Mouse (Mus musculus): ENCODE measurements around the gene Akt1s1. TPM values are rescaled to one million over a fixed set of nuclear protein-coding genes. Genes with fewer than 3 reads are reported as not detected.

Gene Akt1s1
- polyA plus RNA-seq, 1 experiment = 283 TPM

DNA sequence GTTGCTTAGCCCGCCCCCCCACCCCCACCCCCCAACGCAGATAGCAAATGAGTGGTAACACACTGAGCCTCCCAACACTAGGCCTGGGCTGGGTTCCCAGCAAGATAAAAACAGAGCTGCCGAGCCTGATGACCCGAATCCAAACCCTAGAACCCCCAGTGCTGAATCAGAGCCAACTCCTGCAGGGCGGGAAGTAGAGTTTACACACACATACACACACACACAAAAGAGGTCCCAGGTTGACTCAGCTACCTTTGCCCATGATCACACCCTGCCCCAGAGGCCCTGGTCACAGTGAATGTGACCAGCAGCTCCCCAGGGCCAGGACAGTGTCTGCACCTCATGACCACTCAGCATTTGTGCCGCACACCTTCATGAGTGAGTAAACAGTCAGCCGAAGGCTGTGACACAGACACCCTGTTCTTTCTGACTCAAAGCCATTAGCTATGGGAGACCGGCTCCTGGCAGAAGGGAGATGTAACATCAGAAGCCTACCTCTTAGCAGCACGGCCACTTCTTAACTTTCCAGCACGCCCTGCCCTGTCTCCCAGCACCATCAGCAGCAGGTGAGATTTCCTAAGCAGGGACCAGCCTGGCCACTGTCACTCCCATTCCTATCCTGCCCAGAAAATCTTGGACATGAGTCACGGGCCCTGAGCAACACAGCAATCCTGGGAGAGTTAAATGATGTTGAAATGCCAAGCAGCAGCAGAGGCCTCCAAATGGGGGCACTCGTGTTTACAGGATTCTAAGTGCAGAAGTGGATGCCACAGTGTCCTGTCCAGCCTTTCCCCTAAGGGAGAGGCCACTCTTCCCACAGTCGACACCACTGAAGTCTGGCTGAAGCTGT is 39.7 kb downstream of the Akt1s1 start:
- WGBS = 83% methylated on average over 13 of the region's 13 CpGs
- Histone ChIP-seq H3K4me1 (ENCODE audit: control insufficient read depth, insufficient read depth, insufficient read length, low read length) (peaks cover 11% of the 10 kb centered on the region), H3K36me3 (ENCODE audit: control insufficient read depth, insufficient read depth, low read length) (peaks cover 27% of the 10 kb centered on the region), H3K4me3 (ENCODE audit: low read depth, low read length) (no peak overlapping the region), H3K27ac (ENCODE audit: insufficient read depth, low read depth, low read length) (no peak overlapping the region), H3K27me3 (ENCODE audit: control insufficient read depth, insufficient read depth, low read length) (no peaks in the 10 kb centered on the region)
- TF ChIP-seq POLR2A (IDR thresholded peaks at IDR 0.05; ENCODE audit: low read depth, low read length) (no peak), CTCF (IDR thresholded peaks at IDR 0.05; ENCODE audit: extremely low read depth, insufficient read length, insufficient replicate concordance, low read depth, low read length) (no peak)

DNA sequence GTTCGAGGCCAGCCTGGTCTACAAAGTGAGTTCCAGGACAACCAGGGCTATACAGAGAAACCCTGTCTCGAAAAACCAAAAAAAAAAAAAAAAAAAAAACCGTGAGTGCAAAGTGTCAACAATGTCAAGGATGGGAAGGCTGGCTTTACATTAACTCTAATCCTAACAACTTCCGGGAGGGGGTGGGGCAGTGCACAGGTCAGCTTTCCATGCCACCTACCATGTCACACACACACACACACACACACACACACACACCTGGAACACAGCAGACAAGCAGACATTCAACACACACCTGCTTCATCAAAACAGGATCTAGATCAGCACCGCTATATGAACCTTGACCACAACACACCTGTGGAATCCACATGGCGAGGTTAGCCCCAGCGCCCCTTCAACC is 41.4 kb downstream of the Akt1s1 start:
- Histone ChIP-seq H3K27ac (ENCODE audit: insufficient read depth, low read depth, low read length) (no peak overlapping the region), H3K36me3 (ENCODE audit: control insufficient read depth, insufficient read depth, low read length) (peaks cover 15% of the 10 kb centered on the region), H3K4me3 (ENCODE audit: low read depth, low read length) (peak overlapping the region; percentile 17; the same call in 1 of the 2 replicates), H3K27me3 (ENCODE audit: control insufficient read depth, insufficient read depth, low read length) (no peaks in the 10 kb centered on the region), H3K4me1 (ENCODE audit: control insufficient read depth, insufficient read depth, insufficient read length, low read length) (peaks cover 12% of the 10 kb centered on the region)
- 36% methylated on average over 7 of the region's 7 CpGs for WGBS
- TF ChIP-seq POLR2A (IDR thresholded peaks at IDR 0.05; ENCODE audit: low read depth, low read length) = no peak
- TF ChIP-seq CTCF (IDR thresholded peaks at IDR 0.05; ENCODE audit: extremely low read depth, insufficient read length, insufficient replicate concordance, low read depth, low read length) = no peak

DNA sequence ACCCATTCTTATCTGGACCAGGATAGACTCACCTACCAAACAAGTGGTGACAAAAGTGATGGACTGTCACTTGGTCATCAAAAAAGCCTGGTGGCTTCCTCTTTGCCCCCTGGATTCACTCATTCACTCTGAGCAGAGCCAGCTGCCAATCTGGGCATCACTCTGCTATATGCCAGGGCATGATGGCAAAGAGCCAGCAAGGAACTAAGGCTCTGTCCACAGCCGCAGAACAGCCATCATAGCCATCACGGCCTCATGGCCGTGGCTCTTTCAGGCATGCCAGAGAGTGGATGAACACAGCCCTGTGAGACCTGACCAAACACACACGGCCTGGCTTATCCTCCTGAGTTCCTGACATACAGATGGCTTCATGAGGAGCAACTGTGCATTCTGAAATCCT is 41.9 kb downstream of the Akt1s1 start:
- Histone ChIP-seq H3K4me3 (ENCODE audit: low read depth, low read length) (peak overlapping the region; percentile 89; the same call in 1 of the 2 replicates), H3K36me3 (ENCODE audit: control insufficient read depth, insufficient read depth, low read length) (peaks cover 11% of the 10 kb centered on the region), H3K27me3 (ENCODE audit: control insufficient read depth, insufficient read depth, low read length) (no peaks in the 10 kb centered on the region), H3K4me1 (ENCODE audit: control insufficient read depth, insufficient read depth, insufficient read length, low read length) (peaks cover 15% of the 10 kb centered on the region), H3K27ac (ENCODE audit: insufficient read depth, low read depth, low read length) (no peak overlapping the region; the same call in 1 of the 2 replicates)
- 22% methylated on average over 4 of the region's 4 CpGs for WGBS
- TF ChIP-seq CTCF (IDR thresholded peaks at IDR 0.05; ENCODE audit: extremely low read depth, insufficient read length, insufficient replicate concordance, low read depth, low read length) = no peak
- no peak for TF ChIP-seq POLR2A (IDR thresholded peaks at IDR 0.05; ENCODE audit: low read depth, low read length)

DNA sequence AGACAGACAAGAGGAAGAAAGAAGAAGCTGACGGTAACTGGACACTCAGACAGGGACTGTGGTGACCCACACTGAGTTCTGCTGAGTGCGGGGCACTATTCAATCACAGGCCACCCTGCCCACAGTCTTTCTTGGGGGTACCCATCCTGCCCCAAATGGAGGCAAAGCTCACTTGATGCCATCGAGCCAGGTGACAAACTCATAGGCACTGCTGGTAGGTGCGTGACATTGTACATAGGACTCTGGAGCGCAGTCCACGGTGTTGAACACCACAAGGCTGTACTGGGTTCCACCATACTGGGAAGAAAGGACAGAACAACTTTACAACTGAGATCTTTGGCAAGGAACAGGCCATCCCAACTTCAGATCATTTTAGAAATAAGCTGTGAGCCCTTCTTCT is 42.8 kb downstream of the Akt1s1 start:
- peak overlapping the region; percentile 89 for H3K4me3 ChIP-seq (ENCODE audit: low read depth, low read length)
- H3K27ac ChIP-seq (ENCODE audit: insufficient read depth, low read depth, low read length) = peak overlapping the region; percentile 33
- H3K27me3 ChIP-seq (ENCODE audit: control insufficient read depth, insufficient read depth, low read length) = no peaks in the 10 kb centered on the region
- TF ChIP-seq CTCF (IDR thresholded peaks at IDR 0.05; ENCODE audit: extremely low read depth, insufficient read length, insufficient replicate concordance, low read depth, low read length) (no peak), POLR2A (IDR thresholded peaks at IDR 0.05; ENCODE audit: low read depth, low read length) (no peak)
- H3K36me3 ChIP-seq (ENCODE audit: control insufficient read depth, insufficient read depth, low read length) = peaks cover 9% of the 10 kb centered on the region
- 12% methylated on average over 6 of the region's 6 CpGs for WGBS
- H3K4me1 ChIP-seq (ENCODE audit: control insufficient read depth, insufficient read depth, insufficient read length, low read length) = peaks cover 17% of the 10 kb centered on the region

DNA sequence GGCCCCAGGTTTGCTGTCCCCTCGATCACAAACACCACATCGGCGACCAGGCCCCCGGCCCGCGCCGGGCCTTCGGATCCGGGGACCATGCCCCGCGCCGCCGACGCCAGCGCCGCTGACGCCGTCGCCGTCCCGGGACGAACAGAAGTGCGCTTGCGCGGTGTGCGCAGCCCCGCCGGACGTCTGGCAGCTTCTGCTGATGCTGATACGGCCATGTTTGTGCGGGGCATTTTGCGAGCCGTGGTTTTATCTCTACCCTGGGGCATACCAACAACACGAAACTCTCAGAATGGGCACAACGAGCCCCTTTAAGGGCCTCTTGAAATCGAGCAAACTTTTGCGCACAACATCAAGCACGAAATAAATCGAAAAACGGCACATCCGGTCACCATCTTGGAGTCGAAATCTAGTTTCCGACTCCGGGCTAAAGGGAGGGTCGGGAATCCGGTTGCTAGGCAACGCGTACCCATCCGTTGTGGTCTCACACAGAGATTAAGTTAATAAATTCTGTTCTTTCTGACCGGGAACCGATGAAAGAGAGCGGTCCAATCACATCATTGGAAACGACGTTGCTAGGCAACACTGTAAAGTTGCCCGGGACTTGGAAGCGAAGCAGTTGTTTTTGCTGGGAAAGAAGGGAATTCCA is 43.6 kb downstream of the Akt1s1 start, which contains the start of gene Med25:
Med25 (minus strand) TSS at position 437 of the 646 bp plus-strand sequence.
- Histone ChIP-seq H3K36me3 (ENCODE audit: control insufficient read depth, insufficient read depth, low read length) (peaks cover 9% of the 10 kb centered on the region), H3K27ac (ENCODE audit: insufficient read depth, low read depth, low read length) (peak within 1 kb of the TSS; percentile 89), H3K4me3 (ENCODE audit: low read depth, low read length) (peak within 1 kb of the TSS; percentile 89), H3K27me3 (ENCODE audit: control insufficient read depth, insufficient read depth, low read length) (no peaks in the 10 kb centered on the region), H3K4me1 (ENCODE audit: control insufficient read depth, insufficient read depth, insufficient read length, low read length) (peaks cover 19% of the 10 kb centered on the region)
- TF ChIP-seq POLR2A (IDR thresholded peaks at IDR 0.05; ENCODE audit: low read depth, low read length) (peak; percentile 74), CTCF (IDR thresholded peaks at IDR 0.05; ENCODE audit: extremely low read depth, insufficient read length, insufficient replicate concordance, low read depth, low read length) (no peak)
- under 1% methylated on average over 56 of the region's 56 CpGs for WGBS

DNA sequence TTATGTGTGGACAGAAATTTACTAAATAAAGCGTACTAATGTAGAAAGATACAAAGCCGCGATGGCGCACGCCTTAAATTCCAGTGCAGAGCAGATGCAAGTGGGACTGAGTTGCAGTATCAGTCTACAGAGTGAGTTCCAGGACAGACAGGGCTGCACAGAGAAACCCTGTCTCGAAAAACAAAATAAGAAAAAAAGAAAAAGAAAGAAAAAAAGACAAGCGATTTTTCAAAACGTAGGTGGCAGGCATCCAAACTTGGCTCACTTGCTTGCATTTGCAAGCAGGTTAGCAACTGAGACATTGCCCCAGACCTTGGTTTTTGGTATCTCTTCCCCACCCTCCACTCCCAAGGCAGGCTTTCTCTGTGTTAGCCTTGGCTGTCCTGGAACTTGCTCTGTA is 44.4 kb downstream of the Akt1s1 start:
- peaks cover 9% of the 10 kb centered on the region for H3K36me3 ChIP-seq (ENCODE audit: control insufficient read depth, insufficient read depth, low read length)
- TF ChIP-seq CTCF (IDR thresholded peaks at IDR 0.05; ENCODE audit: extremely low read depth, insufficient read length, insufficient replicate concordance, low read depth, low read length) = no peak
- TF ChIP-seq POLR2A (IDR thresholded peaks at IDR 0.05; ENCODE audit: low read depth, low read length) = no peak
- WGBS = 24% methylated on average over 8 of the region's 8 CpGs
- peak overlapping the region; percentile 19; the same call in 1 of the 2 replicates for H3K27ac ChIP-seq (ENCODE audit: insufficient read depth, low read depth, low read length)
- no peaks in the 10 kb centered on the region for H3K27me3 ChIP-seq (ENCODE audit: control insufficient read depth, insufficient read depth, low read length)
- H3K4me1 ChIP-seq (ENCODE audit: control insufficient read depth, insufficient read depth, insufficient read length, low read length) = peaks cover 19% of the 10 kb centered on the region
- no peak overlapping the region for H3K4me3 ChIP-seq (ENCODE audit: low read depth, low read length)

DNA sequence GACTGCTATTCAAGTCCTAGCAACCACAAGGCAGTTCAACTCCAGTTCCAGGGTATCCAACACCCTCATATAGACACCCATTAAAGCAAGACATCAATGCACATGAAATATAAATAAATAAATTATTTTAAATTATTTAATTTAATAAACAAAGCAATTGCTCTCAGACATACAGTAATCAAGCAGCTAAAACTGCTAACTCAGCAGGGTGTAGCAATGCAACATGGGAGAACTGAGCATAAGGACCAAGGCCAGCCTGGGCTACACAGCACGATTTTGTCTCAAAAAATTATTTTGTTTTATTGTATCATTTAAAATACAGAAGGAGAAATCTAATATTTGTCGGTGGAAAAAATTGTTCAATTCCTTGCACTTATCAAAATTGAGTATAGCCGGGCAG is 45.4 kb downstream of the Akt1s1 start:
- Histone ChIP-seq H3K27me3 (ENCODE audit: control insufficient read depth, insufficient read depth, low read length) (no peaks in the 10 kb centered on the region), H3K36me3 (ENCODE audit: control insufficient read depth, insufficient read depth, low read length) (peaks cover 3% of the 10 kb centered on the region), H3K27ac (ENCODE audit: insufficient read depth, low read depth, low read length) (no peak overlapping the region), H3K4me1 (ENCODE audit: control insufficient read depth, insufficient read depth, insufficient read length, low read length) (peaks cover 27% of the 10 kb centered on the region), H3K4me3 (ENCODE audit: low read depth, low read length) (no peak overlapping the region)
- WGBS = 85% methylated on average over 3 of the region's 3 CpGs
- TF ChIP-seq POLR2A (IDR thresholded peaks at IDR 0.05; ENCODE audit: low read depth, low read length) = no peak
- no peak for TF ChIP-seq CTCF (IDR thresholded peaks at IDR 0.05; ENCODE audit: extremely low read depth, insufficient read length, insufficient replicate concordance, low read depth, low read length)
